Mouse (Mus musculus) right cerebral cortex, adult 2 months (tissue): ENCODE results near the gene Pnkp.

Source experiments
- DNase-seq, 2 experiments: peaks; one replicate each; pipeline ENCODE4 v3.0.0; 2021 to 2022; ENCODE audit warnings: low spot score in 2 of 2

The Pnkp gene

GRCm38 (mm10) chr7:44857042-44857552 lies at the start of gene Pnkp:
Pnkp (plus strand) TSS chr7:44857139.
- DNase-seq: peak; percentile 95

- no peak for DNase-seq
Measured at GRCm38 (mm10) chr7:44808927-44809326, 48.0 kb upstream of the Pnkp start.

GRCm38 (mm10) chr7:44809466-44809865 lies 47.5 kb upstream of the Pnkp start:
- no peak for DNase-seq

- no peak for DNase-seq
Measured at GRCm38 (mm10) chr7:44810365-44810764, 46.6 kb upstream of the Pnkp start.

GRCm38 (mm10) chr7:44810819-44811557 lies 46.0 kb upstream of the Pnkp start:
- no peak for DNase-seq

GRCm38 (mm10) chr7:44812651-44813325 lies 44.2 kb upstream of the Pnkp start:
- no peak for DNase-seq

- DNase-seq: no peak
Measured at GRCm38 (mm10) chr7:44813985-44814384, 43.0 kb upstream of the Pnkp start.

GRCm38 (mm10) chr7:44814423-44814822 lies 42.5 kb upstream of the Pnkp start:
- DNase-seq: no peak

GRCm38 (mm10) chr7:44814952-44815553 lies 41.9 kb upstream of the Pnkp start:
- DNase-seq: no peak

GRCm38 (mm10) chr7:44815721-44816469 lies 41.0 kb upstream of the Pnkp start, which contains the start of the genes Nup62 and Il4i1:
Nup62 (plus strand) TSS chr7:44816088.
Il4i1 (plus strand) TSS chr7:44816387.
- peak; percentile 98 to 99 for DNase-seq

- no peak for DNase-seq
Measured at GRCm38 (mm10) chr7:44816470-44817021, 40.4 kb upstream of the Pnkp start, which contains the start of gene Atf5. Atf5 (minus strand) TSS chr7:44816658.

GRCm38 (mm10) chr7:44817441-44817840 lies 39.5 kb upstream of the Pnkp start:
- no peak for DNase-seq

GRCm38 (mm10) chr7:44818164-44818563 lies 38.8 kb upstream of the Pnkp start:
- no peak for DNase-seq

- peak in 1 of 2 experiments; percentile 33 for DNase-seq
Measured at GRCm38 (mm10) chr7:44818751-44819235, 38.1 kb upstream of the Pnkp start.

- no peak for DNase-seq
Measured at GRCm38 (mm10) chr7:44819391-44819790, 37.5 kb upstream of the Pnkp start.

- no peak for DNase-seq
Measured at GRCm38 (mm10) chr7:44819863-44820262, 37.1 kb upstream of the Pnkp start.

- no peak for DNase-seq
Measured at GRCm38 (mm10) chr7:44820525-44820924, 36.4 kb upstream of the Pnkp start.

GRCm38 (mm10) chr7:44821666-44822448 lies 35.1 kb upstream of the Pnkp start:
- DNase-seq: no peak

GRCm38 (mm10) chr7:44823409-44823808 lies 33.5 kb upstream of the Pnkp start:
- DNase-seq: peak; percentile 4 to 9

GRCm38 (mm10) chr7:44824872-44825271 lies 32.1 kb upstream of the Pnkp start:
- peak; percentile 84 to 88 for DNase-seq
